Mouse (Mus musculus) right cerebral cortex, postnatal 4 days (tissue): ENCODE data around the gene Gm20388.

Source experiments
- DNase-seq: peaks from one replicate; pipeline ENCODE4 v3.0.0-alpha.2; 2022

The Gm20388 gene

DNA sequence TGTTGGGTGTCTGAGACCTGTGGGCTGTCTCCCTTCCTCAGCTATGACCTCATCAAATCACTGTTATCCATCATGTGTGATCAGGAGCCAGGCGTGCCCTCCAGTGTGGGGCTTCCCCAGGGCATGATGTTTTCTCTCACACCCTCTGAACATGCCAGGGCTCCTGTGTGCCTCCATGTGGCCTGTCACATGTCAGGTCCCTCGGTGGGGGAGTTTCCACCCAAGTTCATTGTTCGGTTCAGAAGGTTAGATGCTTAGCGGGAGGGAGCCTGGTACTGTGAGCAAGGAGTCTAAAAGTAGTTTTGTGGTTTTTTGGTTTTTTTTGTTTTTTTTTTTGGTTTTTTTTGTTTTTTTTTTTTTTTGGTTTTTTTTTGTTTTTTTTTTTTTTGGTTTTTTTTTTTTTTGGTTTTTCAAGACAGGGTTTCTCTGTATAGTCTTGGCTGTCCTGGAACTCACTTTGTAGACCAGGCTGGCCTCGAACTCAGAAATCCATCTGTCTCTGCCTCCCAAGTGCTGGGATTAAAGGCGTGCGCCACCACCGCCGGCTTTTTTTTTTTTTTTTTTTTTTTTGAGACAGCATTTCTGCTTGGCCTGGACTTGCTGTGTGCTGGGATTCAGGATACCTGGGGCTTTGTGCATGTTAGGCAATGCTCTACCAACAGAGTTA, 553.4 kb downstream of the Gm20388 start:
- DNase-seq = no peak

DNA sequence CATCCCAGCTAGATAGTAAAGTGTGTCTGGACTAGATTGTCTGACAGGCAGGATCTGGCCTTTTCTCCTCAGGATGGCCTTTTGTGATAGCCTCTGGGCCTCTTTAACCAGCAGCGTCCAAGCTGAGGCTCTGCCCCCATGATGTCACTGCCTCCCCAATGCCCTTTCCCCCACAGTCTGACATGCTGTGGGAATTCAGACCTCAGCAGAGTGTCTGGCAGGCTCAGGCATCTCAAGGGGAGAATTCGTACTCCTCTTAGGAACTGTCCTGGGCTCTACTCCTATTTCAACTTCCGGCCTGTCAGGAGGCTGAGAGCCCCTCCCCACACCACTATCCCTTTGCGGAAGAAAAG, 553.9 kb downstream of the Gm20388 start:
- DNase-seq = no peak

DNA sequence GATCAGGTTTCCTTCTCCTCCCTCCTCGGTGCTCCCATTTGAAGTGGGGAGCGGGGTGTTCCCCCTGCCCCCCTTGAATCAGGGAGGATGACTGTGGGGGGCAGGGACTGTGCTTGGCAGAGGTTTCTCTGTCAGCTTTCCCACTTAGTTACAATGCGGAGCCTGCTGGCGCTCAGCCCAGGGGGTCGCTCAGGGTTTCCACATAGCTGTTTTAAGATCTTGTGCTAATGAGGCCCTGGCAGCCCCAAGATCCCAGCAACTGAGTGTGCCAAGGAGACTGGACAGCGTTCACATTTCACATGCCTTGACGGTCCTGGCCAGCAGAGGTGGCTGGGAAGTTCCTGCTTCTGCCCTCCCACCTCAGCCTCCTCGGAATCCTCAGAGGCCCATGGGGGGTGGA, 555.1 kb downstream of the Gm20388 start:
- DNase-seq = peak; percentile 87

DNA sequence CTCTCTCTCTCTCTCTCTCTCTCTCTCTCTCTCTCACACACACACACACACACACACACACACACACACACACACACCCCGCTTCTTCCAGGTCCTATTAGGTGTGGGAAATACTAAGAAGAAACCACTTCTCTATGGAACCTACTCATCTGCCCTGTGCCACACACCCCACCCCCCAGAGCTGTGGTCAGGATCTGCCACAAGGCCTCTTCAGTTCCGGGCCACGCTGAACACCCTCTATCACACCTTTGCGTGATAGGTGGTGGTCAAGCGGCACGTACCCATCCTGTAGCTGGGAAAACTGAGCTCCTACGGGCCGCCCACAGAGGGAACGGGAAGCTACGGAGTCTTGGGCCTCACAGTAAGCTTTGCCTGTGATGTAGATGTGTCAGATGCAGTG, 555.6 kb downstream of the Gm20388 start:
- no peak for DNase-seq

DNA sequence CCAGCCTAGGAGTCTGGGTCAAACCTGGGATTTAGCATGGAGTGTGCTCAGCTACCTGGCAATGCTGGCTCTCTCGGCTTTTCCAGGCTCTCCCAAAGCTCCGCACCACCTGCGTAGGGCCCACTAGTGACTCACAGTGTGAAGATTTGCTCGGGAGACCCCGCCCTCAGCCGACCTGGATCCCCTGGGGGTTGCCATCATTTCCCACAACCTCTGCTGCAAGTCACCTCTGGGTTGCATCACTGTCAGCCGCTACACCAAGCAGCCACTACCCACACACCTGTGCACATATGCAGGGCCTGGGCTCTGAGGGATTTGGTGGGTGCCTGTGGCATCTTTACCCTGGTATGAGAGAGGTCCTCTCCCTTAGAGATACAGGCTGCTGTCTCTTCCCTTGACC, 557.0 kb downstream of the Gm20388 start:
- no peak for DNase-seq

DNA sequence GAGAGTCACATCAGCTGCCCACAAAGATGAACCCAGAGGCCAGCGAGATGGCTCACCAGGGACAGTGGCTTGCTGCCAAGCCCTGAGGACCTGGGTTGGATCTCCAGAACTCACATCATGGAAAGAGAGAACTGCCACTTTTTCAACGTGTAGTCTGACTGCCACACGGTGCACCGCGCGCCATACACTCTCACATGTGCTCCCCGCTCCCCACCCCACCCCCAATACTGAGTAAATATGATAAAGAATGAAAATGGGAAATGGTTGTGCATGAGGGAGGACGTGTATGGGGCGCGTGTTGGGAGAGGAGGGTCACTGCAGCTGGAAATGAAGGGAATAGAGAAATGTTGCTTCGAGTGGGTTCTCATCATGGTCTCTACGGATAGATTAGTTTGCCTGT, 559.5 kb downstream of the Gm20388 start:
- DNase-seq = no peak

DNA sequence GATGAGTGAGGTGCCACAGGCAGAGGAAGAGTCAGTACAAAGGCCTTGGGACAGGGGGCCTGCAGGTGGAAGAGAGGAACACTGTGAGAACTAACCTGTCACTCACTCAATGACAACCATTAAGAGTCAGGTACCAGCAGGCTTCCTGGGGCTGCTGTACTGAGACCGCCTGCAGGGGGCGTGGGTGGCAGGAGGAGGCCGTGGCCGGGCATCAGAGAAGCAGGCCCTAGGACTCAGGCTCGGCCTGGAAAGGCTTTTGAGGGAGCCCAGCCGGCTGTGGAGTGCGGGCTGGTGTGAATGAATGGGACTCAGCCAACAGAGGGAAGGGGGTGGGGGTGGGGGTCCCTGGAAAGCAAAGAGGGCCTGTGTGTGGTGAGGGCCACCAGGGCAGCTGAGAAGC, 560.5 kb downstream of the Gm20388 start:
- DNase-seq = peak; percentile 63

DNA sequence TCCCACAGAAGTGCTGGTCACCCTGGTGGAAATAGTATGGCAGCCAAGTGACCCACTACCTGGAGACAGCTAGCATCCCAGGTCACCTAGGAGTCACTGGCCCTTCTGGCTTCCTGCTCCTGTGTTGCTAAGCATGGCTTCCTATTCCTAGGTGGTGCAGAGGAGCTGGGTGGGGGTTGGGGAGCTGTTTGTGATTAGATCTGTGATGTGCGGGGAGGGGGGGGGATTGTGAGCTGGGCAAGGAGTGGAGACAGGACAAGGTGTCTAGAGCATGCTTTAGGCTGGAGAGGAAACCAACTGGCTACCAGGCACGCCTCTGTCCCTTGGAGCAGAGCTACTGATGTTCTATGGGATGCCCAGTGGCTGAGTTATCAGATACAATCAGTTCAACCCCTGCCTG, 561.1 kb downstream of the Gm20388 start:
- no peak for DNase-seq

DNA sequence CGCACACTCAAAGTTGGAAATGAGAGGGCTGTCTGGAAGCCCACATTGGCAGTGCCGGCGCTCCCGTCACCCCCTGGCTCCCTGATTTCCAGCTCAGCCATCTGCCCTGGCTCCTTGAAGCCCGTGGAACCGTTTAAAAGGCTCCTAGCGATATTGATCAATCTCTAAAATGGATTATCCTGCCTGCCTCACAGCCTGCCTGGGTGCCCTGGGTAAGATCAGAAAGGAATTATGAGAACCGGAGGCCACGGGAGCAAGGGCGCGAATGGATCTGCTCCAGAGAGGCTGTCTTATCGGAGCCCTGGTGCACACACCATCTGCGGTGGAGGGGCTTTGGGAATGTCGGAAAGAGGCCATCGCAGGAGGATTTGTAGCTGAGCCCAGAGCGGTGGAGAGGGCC, 561.6 kb downstream of the Gm20388 start:
- no peak for DNase-seq

DNA sequence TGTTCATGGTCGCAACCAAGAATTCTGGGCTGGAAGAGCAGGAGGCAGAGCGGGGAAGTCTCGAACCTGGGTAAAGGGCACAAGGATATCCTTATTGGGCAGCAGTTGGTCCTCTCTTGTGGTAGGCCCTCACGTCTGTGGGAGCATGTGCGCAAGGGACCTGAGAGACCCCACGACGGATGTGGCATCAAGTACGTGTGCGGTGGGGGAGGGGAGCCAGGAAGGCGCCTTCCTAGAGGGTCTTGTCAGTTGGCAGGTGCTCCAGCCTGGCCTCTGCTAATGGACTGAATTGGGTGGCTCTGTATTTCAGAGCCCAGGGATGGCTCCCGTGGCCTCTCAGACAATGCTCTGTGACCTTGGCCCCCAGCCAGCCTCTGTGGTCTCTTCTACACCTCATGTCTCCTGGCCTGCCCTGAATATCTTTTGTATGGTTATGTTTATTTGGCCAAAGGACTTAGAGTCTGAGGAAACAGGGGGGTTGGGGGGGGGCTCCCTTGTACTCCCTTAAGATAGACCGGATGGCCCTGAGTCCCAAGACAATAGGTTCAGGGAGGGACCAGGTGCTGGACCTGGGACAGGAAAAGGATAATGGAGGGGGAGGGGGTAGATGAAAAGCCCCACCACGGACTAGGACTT, 563.2 kb downstream of the Gm20388 start:
- no peak for DNase-seq

DNA sequence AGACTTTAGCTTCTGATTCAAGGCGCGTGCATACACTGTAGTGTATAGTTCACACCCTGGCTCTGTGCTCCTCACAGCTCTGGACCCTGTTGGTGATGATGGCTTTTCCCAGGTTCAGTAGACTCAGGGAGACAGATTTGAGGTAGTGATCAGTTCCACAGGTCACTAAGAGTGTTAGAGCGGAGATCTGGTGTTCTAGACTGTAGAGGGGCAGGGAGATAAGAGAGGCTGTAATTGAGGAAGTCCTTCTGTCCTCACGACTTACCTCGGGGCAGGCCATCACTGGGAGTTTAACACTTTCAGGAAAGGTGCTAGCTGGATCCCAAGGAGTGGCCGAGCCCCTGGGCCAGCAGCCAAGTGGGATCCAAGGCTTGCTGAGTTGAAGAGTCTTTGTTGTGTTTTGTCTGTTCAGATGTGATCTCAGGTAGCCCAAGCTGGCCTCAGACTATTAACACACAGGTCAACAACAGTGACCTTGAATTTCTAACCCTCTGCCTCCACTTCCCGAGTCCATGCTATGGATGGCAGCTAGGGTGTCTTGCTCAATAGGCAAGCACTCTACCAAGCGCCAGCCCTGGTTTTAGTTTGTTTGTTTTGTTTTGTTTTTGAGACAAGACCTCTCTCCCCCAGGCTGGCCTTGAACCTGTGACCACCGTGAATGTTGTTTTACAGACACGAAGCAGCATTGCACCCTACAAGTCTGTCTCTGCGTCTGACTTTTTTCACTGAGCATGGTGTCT, 564.0 kb downstream of the Gm20388 start:
- DNase-seq = no peak

DNA sequence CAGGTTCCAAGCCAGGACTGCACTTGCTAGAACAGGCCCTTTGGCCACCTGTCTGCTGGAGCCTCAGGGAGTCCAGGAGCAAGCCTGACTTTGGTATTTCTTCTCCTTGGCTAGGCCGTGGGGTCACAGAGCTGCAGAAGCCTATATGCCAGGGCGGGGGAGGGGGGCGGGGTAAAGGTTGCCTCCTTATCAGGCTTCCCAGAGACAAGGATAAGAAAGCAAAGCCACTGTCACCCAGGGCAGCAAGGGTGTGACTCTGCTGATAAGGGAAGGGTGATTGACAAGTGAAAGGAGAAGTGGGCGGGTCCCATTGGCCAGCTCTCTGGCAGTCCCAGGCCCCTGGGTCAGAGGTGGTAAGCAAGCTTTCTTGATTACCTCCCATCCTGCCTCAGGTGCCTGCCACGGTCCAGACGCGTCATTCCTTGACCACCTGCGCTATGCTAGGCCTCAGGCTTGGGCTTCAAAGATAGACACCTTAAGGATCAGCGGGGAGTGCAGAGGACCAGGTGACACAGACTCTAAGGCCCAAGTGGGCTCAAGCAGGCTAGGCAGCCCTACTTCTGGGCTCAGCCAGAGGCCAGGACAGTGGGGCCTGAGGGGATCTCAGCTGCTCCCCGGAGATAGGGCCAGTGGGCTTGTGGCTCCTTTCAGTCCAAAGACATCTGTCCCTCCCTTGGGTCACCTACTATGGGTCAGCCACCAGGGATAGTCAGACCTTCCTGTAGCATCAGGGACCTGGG, 565.0 kb downstream of the Gm20388 start:
- no peak for DNase-seq

DNA sequence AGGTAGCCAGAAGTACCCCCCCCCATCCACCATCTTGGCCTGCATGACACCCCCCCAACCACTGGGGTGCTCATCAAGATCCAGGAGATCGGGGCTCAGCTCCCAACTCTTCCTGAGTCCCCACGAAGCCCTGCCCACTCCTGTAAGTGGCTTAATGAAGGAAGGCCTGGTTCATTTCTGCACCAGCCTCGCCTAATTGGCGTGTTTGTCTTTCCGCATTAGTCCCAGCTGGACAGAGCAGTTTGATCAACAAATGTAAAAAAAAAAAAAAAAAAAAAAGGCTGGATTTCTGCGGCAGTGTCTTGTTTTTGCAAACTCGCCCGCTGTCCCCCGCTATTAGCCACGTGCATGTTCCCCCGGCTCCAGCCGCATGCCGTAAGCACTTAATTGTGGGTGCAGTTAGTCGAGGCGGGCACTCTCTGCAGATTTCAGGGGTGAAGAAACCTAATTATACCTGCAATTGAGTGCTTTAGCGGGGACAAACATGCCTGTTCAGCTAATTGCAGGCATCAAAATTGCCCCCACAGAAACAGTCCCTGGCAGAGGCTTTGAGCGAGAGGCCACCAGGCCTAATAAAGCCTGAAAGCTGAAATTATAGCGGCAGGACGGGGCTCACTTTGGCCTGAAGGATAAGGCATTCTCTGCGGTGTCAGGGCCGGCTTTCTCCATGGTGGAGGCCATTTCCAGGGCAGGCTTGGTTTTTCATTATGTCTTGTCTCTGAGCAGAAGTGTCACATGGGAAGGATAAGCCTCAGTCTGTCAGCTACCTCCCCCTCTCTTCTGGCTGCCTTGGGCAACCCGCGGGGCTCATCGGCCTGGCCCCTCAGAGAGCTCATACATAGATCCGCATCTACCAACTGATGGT, 566.3 kb downstream of the Gm20388 start:
- no peak for DNase-seq

DNA sequence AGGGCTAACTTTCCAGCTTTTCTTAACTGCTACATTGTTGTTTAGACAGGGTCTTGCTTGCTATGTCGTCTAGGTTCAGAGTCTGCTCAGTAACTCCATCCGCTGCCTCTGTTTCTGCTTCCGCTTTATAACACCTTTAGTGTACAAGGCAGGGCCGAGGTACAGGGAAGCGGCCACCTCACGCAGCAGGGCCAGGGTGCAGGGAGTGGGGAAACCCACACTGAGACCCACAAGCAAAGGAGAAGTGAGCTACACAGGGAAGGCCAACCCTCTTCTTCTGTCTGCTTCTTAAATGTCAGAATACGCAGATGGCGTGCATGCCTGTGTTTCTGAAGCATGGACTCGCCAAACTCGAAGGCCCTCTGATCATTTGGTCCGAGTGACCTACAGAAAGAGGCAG, 568.1 kb downstream of the Gm20388 start:
- DNase-seq = no peak

DNA sequence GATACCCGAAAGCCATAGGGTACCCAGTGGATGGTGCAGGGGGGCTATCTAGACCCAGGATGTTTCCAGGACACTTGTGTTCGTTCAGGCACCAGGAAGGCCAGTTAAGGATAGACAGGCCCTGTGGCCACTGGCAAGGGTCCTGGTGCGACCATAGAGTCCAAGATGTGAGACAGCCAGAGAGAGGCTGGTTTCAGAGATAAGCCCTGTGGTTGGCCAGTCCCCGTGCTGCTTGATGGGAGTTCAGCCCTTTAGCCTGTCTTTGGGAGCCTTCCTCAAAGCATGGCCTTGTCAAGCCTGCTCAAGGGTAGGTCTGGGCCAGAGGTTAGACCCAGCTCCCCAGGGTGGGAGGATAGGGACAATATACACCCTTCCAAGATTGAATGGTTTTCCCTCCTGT, 569.0 kb downstream of the Gm20388 start:
- no peak for DNase-seq

DNA sequence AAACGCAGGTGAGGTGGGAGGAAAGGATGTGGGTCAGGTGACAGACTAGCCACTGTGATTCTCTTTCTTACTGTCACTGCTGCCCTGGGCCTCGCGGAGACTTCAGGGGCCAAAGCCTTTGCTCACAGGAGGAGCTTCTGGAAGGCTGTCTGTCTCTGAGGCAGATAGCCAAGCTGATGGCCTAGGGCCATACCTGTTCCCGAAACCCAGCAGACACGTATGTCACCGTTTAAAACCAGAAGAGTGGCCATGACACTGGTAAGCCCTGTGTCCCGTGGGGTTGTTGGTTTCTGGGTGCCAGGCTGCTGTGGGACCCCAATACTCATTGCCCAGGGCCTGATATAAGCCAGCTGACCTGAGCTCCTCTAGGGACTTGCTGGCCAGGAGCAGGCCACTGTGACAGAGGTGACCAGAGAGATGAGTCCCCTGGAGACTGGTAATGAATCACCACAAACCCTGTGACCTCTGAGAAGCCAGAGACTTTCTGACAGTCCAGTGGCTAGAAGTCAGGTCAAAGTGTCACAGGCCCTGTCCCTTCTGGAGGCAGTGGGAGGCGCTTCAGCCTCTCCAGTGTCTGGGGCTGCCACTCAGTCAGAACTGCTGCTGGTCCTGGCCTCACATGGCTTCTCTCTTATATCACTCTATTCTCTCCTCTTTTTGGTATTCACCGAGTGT, 571.5 kb downstream of the Gm20388 start:
- no peak for DNase-seq

DNA sequence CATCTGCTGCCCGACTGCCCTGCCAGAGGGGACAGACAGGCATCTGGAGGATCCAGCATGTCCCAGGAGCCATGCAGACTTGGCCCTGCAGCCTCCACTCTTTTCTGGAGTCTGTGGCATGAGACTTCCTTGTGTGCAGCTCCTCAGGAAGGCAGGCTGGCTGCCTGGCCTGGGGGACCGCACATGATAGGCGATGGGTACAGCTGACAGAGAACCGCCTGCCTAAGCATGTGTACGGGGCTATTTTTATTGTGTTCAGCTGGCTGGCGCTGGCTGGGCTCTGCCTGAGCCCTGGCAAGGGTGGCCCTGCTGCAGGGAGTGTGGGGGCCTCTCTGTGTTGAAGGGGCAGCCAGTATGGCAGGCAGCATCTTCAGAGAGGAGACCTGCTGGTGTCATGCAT, 573.8 kb downstream of the Gm20388 start:
- no peak for DNase-seq

DNA sequence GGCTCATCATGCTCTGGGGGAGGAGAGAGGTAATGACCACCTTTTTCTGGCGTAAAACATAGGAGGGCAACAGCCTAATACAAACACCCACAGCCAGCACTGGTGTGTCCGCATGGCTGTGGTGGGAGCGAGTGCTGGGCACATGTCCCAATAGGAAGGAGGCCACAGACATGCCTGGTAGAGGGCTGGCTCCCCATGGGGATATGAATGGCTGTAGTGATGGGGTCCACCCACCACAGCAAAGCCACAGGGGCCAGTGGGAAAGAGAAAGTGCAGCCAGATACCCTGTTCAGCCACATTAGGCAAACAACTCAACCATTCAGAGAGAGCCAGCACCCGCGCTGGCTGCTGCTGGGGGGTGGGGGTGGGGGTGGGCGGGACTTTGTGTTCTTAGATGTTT, 574.5 kb downstream of the Gm20388 start:
- DNase-seq = no peak

DNA sequence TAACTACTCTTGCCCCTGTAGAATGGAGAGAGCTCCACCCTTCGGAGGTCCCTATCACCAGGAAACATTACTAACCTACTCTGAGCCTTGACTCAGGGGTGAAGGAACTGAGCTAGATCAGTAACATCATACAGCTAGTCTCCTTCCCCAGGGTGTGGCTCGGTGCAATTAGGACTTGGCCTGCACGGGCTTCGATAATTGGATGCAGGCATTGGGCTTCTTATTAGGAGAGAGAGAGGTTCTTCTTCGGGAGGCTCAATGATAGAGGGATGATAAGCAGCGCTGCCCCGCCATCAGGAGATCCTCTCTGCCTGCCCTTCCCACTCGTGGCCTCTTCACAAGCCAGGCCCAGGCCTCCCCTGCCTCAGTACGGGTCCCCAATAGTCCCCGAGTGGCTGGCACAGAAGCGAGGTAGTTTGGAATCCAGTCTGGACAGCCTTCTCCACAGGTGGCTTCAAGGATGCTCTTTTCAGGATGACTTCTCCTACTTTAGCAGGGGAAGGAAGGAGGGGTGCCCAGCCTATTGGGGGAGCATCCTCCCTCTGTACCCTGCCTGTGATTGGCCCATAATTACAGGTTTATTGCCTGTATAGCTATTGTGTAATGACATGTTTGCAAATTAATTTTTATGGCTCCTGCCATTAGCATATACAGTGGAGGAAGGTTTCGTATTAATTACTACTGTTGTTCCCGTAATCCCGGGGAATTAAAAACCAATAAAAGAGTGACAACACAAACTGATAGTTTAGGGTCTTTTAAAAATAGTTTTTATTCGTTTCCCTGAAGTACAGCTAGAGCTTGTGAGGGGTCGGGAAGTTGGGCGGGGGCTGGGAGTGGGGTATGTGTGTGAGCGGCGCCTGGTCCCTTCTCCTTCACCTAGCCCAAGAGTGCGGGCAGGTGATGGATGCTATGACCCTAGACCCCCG, 575.2 kb downstream of the Gm20388 start:
- no peak for DNase-seq

DNA sequence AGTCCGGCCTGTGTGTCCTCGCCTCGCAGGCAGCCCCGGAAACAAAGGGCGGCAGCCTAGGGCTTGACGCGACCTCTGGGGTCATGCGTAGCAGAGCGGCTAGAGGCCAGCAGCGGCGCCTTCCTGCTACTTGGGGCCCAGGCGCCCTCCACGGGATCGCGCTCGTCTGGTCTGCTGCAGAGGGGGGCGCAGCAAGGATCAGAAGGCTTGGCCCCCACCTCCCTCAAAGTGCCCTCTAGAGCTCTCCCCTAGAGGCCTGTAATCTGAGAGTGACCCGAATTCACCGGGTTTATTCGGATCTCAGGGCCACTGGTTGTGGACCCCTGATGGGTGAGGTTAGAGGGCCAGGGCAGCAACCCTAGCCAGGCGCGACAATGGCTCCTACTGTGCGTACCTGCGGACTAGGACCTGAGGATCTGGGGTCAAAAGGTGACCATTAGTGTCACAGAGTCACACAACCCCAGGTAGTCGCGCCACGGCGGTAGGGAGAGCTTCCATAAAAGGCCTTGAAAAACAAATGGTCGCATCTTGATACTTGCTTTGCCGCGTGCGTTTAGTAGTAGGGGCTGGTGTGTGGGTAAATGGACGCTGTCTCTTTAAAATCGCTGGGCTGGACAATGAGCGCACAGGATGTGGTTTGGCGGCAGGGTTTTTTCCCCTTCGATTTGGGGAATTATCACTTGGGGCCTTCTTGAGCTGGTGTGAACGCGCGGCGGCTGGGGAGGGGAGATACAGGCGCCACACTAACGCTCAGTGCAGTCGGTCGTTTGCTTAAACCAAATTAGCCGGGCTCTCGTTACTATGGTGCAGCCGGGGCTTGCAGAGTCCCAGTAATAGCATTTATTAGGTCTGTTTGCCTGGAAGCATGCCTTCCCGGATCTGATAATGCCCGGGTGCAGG, 576.1 kb downstream of the Gm20388 start:
- peak; percentile 59 for DNase-seq
